Mouse (Mus musculus) C2C12 (cell line): ENCODE results near the gene Tmem175. TPM values are rescaled to one million over a fixed set of nuclear protein-coding genes. Genes with fewer than 3 reads are reported as not detected.
A peak's percentile ranks its signal among the peaks of the same experiment; 100 is the strongest.

Source experiments
- H3K27me3 ChIP-seq: one replicate; pipeline ENCODE4 v1.6.1; 2011; ENCODE audit not compliant: control insufficient read depth, insufficient read depth, insufficient read length
- H3K36me3 ChIP-seq: one replicate; pipeline ENCODE4 v1.6.1; 2011; ENCODE audit not compliant: control insufficient read depth, insufficient read depth
- H3K4me3 ChIP-seq: one replicate; pipeline ENCODE4 v1.5.1; 2011; ENCODE audit warnings: mild to moderate bottlenecking, control low read depth; ENCODE audit not compliant: poor library complexity, insufficient read depth, severe bottlenecking
- H3K79me2 ChIP-seq: one replicate; pipeline ENCODE4 v1.6.1; 2011; ENCODE audit not compliant: control insufficient read depth, insufficient read depth
- H3K79me3 ChIP-seq: one replicate; pipeline ENCODE4 v1.6.1; 2011; ENCODE audit warnings: low read depth, control low read depth
- H3ac ChIP-seq: one replicate; pipeline ENCODE3; 2011; ENCODE audit warnings: low read depth; ENCODE audit not compliant: control insufficient read depth, insufficient read length
- CEBPB ChIP-seq: IDR thresholded peaks from one replicate; pipeline ENCODE4 v1.6.1; 2011; ENCODE audit warnings: low read depth, mild to moderate bottlenecking, control low read depth, moderate library complexity
- CTCF ChIP-seq: IDR thresholded peaks from one replicate; pipeline ENCODE4 v1.5.1; 2011; ENCODE audit not compliant: control insufficient read depth, insufficient read depth, insufficient read length
- FOSL1 ChIP-seq: IDR thresholded peaks from one replicate; pipeline ENCODE4 v1.8.0; 2011; ENCODE audit warnings: mild to moderate bottlenecking, low read length; ENCODE audit not compliant: poor library complexity, insufficient read depth, severe bottlenecking
- MAX ChIP-seq: IDR thresholded peaks from one replicate; pipeline ENCODE4 v1.6.1; 2011; ENCODE audit warnings: mild to moderate bottlenecking, control low read depth
- MYOD1 ChIP-seq: IDR thresholded peaks from one replicate; pipeline ENCODE4 v1.6.1; 2011; ENCODE audit warnings: low read depth; ENCODE audit not compliant: control insufficient read depth, insufficient read length
- MYOG ChIP-seq: IDR thresholded peaks from one replicate; pipeline ENCODE4 v1.6.1; 2011; ENCODE audit not compliant: control insufficient read depth, insufficient read length; ENCODE audit errors: extremely low read depth
- USF1 ChIP-seq: IDR thresholded peaks from one replicate; pipeline ENCODE4 v1.6.1; 2011; ENCODE audit warnings: low read depth, mild to moderate bottlenecking, control low read depth, moderate library complexity
- polyA plus RNA-seq: library from polyadenylated mRNA; unstranded; fragments of >200 nt; fragmentation: generic; extraction: Trizol; gene quantifications from one replicate; pipeline ENCODE4 v1.2.1, GENCODE M21; 2012; ENCODE audit warnings: missing spikeins

Gene Tmem175
- polyA plus RNA-seq, 1 experiment, result 9.1 TPM

- H3K79me3 ChIP-seq, result no peaks in the 10 kb centered on the region
- peak within 1 kb of the TSS; percentile 81 for H3ac ChIP-seq
- H3K27me3 ChIP-seq, result no peaks in the 10 kb centered on the region
- no peaks in the 10 kb centered on the region for H3K79me2 ChIP-seq
- no peaks in the 10 kb centered on the region for H3K36me3 ChIP-seq
- H3K4me3 ChIP-seq, result peak within 1 kb of the TSS; percentile 35
- TF ChIP-seq FOSL1 (no peak), USF1 (peak; percentile 95), MYOG (no peak), CEBPB (no peak), MYOD1 (no peak), MAX (peak; percentile 16), CTCF (peak; percentile 5)
These were observed 39.7 kb downstream of the Tmem175 start, which contains the start of gene Dgkq for GRCm38 (mm10) chr5:108668977-108669936. Gene Dgkq, minus strand, starts transcription at chr5:108669672.

GRCm38 (mm10) chr5:108669986-108670385 is 40.4 kb downstream of the Tmem175 start:
- TF ChIP-seq CEBPB (no peak), MAX (no peak), MYOG (no peak), MYOD1 (no peak), CTCF (no peak), USF1 (no peak), FOSL1 (no peak)
- no peak overlapping the region for H3K4me3 ChIP-seq
- H3K79me2 ChIP-seq, result no peaks in the 10 kb centered on the region
- no peaks in the 10 kb centered on the region for H3K36me3 ChIP-seq
- no peak overlapping the region for H3ac ChIP-seq
- no peaks in the 10 kb centered on the region for H3K79me3 ChIP-seq
- no peaks in the 10 kb centered on the region for H3K27me3 ChIP-seq

GRCm38 (mm10) chr5:108670785-108671184 is 41.2 kb downstream of the Tmem175 start:
- Histone ChIP-seq H3K27me3 (no peaks in the 10 kb centered on the region), H3K36me3 (no peaks in the 10 kb centered on the region), H3K79me2 (no peaks in the 10 kb centered on the region), H3K4me3 (no peak overlapping the region), H3ac (no peak overlapping the region), H3K79me3 (no peaks in the 10 kb centered on the region)
- TF ChIP-seq CTCF, result peak; percentile 40
- no peak for TF ChIP-seq FOSL1
- TF ChIP-seq MYOD1, result no peak
- no peak for TF ChIP-seq CEBPB
- TF ChIP-seq MAX, result no peak
- no peak for TF ChIP-seq USF1
- TF ChIP-seq MYOG, result no peak

GRCm38 (mm10) chr5:108671757-108672156 is 42.2 kb downstream of the Tmem175 start:
- TF ChIP-seq MAX (no peak), CTCF (no peak), FOSL1 (no peak), USF1 (no peak), MYOG (no peak), CEBPB (no peak), MYOD1 (no peak)
- Histone ChIP-seq H3ac (no peak overlapping the region), H3K27me3 (no peaks in the 10 kb centered on the region), H3K36me3 (no peaks in the 10 kb centered on the region), H3K79me2 (no peaks in the 10 kb centered on the region), H3K79me3 (no peaks in the 10 kb centered on the region), H3K4me3 (no peak overlapping the region)

- TF ChIP-seq MYOG (no peak), CEBPB (no peak), FOSL1 (no peak), MYOD1 (no peak), MAX (no peak), USF1 (no peak)
- H3K27me3 ChIP-seq, result no peaks in the 10 kb centered on the region
- no peaks in the 10 kb centered on the region for H3K79me2 ChIP-seq
- no peaks in the 10 kb centered on the region for H3K36me3 ChIP-seq
- H3K4me3 ChIP-seq, result no peak overlapping the region
- no peaks in the 10 kb centered on the region for H3K79me3 ChIP-seq
- no peak overlapping the region for H3ac ChIP-seq
These were observed 45.1 kb downstream of the Tmem175 start for GRCm38 (mm10) chr5:108674624-108675023.
